Mouse (Mus musculus): ENCODE data around the gene Gjc2. TPM values are rescaled to one million over a fixed set of nuclear protein-coding genes. Genes with fewer than 3 reads are reported as not detected.

Gjc2 gene
- polyA plus RNA-seq, 1 experiment, result 1.1 TPM

- DNase-seq (ENCODE audit: low read depth), result peak; percentile 1
- no peak for TF ChIP-seq CTCF (IDR thresholded peaks at IDR 0.05; ENCODE audit: borderline replicate concordance, extremely low read depth, insufficient read depth, insufficient read length)
- TF ChIP-seq POLR2A (IDR thresholded peaks at IDR 0.05; ENCODE audit: borderline replicate concordance, extremely low read depth, insufficient read depth, insufficient read length, poor library complexity, severe bottlenecking), result no peak
Observed at GRCm38 (mm10) chr11:59134373-59134997, 48.5 kb downstream of the Gjc2 start.

- no peak for DNase-seq (ENCODE audit: low read depth)
- TF ChIP-seq CTCF (IDR thresholded peaks at IDR 0.05; ENCODE audit: borderline replicate concordance, extremely low read depth, insufficient read depth, insufficient read length) (no peak), POLR2A (IDR thresholded peaks at IDR 0.05; ENCODE audit: borderline replicate concordance, extremely low read depth, insufficient read depth, insufficient read length, poor library complexity, severe bottlenecking) (no peak)
Observed at GRCm38 (mm10) chr11:59132065-59132464, 50.9 kb downstream of the Gjc2 start.

GRCm38 (mm10) chr11:59131348-59131919, 51.6 kb downstream of the Gjc2 start:
- DNase-seq (ENCODE audit: low read depth), result no peak
- TF ChIP-seq CTCF (IDR thresholded peaks at IDR 0.05; ENCODE audit: borderline replicate concordance, extremely low read depth, insufficient read depth, insufficient read length) (no peak), POLR2A (IDR thresholded peaks at IDR 0.05; ENCODE audit: borderline replicate concordance, extremely low read depth, insufficient read depth, insufficient read length, poor library complexity, severe bottlenecking) (no peak)

- TF ChIP-seq POLR2A (IDR thresholded peaks at IDR 0.05; ENCODE audit: borderline replicate concordance, extremely low read depth, insufficient read depth, insufficient read length, poor library complexity, severe bottlenecking) (no peak), CTCF (IDR thresholded peaks at IDR 0.05; ENCODE audit: borderline replicate concordance, extremely low read depth, insufficient read depth, insufficient read length) (no peak)
- peak; percentile 1 for DNase-seq (ENCODE audit: low read depth)
Observed at GRCm38 (mm10) chr11:59130782-59131181, 52.2 kb downstream of the Gjc2 start.

Other genes with a start within 250 kb of the Gjc2 start
- gene Rnf187, start 244.3 kb downstream of the Gjc2 start, polyA plus RNA-seq (2012; rRNA removed), result 664 and 715 TPM in 2 replicates
- gene Hist3h2ba, start 234.3 kb downstream of the Gjc2 start, polyA plus RNA-seq (2012; rRNA removed), result 726 and 1,077 TPM in 2 replicates
- gene Hist3h2a, start 228.5 kb downstream of the Gjc2 start, polyA plus RNA-seq (2012; rRNA removed), result 120 and 164 TPM in 2 replicates
- gene Trim17, start 228.5 kb downstream of the Gjc2 start, polyA plus RNA-seq (2012; rRNA removed), result 2.1 and 2.2 TPM in 2 replicates
- 25.8 and 30.6 TPM in 2 replicates for gene Trim11, start 205.1 kb downstream of the Gjc2 start, polyA plus RNA-seq (2012; rRNA removed)
- gene Obscn, start 46.8 kb downstream of the Gjc2 start, polyA plus RNA-seq (2012; rRNA removed), result 0.77 and 1.4 TPM in 2 replicates
- gene Iba57, start 19.5 kb downstream of the Gjc2 start, polyA plus RNA-seq (2012; rRNA removed), result 7.8 and 8.5 TPM in 2 replicates
- gene Guk1, start 9.0 kb upstream of the Gjc2 start, polyA plus RNA-seq (2012; rRNA removed), result 145 and 172 TPM in 2 replicates
- 45.5 and 58.2 TPM in 2 replicates for gene Mrpl55, start 19.3 kb upstream of the Gjc2 start, polyA plus RNA-seq (2012; rRNA removed)
- gene 2310033P09Rik, start 25.1 kb upstream of the Gjc2 start, polyA plus RNA-seq (2012; rRNA removed), result 32.4 and 37.2 TPM in 2 replicates
- gene Arf1, start 45.1 kb upstream of the Gjc2 start, polyA plus RNA-seq (2012; rRNA removed), result 565 and 655 TPM in 2 replicates
- gene Wnt3a, start 107.5 kb upstream of the Gjc2 start, polyA plus RNA-seq (2012; rRNA removed), result 0.50 and 1.1 TPM in 2 replicates
- gene Wnt9a, start 123.7 kb upstream of the Gjc2 start, polyA plus RNA-seq (2012; rRNA removed), result 3.2 and 4.5 TPM in 2 replicates
- gene Prss38, start 192.4 kb upstream of the Gjc2 start, polyA plus RNA-seq (2012; rRNA removed), result 0.08 and 0.28 TPM in 2 replicates